Mouse (Mus musculus) liver, postnatal 0 days (tissue): ENCODE results near the gene Astn2.

ENCODE experiments used
- CTCF ChIP-seq: sonication (generic); IDR thresholded peaks from 2 replicates; pipeline ENCODE4 v1.5.1; 2016; ENCODE audit warnings: antibody characterized with exemption, low read depth
- EP300 ChIP-seq: IDR thresholded peaks from 2 replicates; pipeline ENCODE4 v1.6.1; 2016; ENCODE audit warnings: antibody characterized with exemption, low read depth, mild to moderate bottlenecking

DNA sequence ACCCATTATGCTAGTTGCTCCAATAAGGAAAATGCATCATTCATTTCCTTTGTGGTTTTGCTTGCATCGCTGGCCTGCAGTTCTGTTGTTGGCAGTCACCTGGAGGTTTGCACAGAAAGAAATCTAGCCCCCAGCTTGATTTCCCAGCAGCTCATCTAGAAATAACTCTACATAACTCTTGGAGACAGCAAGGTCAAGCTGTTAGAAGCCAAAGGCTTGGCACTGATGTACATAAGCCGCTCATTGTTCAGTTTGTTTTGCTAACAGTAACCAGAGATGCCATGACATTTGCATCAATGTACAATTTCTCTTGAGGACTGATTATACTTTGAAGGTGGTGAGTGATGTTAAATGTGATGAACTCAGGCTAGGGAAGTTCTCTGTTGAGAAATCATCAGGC is 583.3 kb downstream of the Astn2 start:
- TF ChIP-seq CTCF (no peak), EP300 (no peak)
